Mouse (Mus musculus): ENCODE results near the gene Gm21863.
"Not testable (repeated sequence)": the region's sequence is repeated elsewhere in the genome, so short reads cannot be mapped to it uniquely, and the experiment has no call there.

The Gm21863 gene

DNA sequence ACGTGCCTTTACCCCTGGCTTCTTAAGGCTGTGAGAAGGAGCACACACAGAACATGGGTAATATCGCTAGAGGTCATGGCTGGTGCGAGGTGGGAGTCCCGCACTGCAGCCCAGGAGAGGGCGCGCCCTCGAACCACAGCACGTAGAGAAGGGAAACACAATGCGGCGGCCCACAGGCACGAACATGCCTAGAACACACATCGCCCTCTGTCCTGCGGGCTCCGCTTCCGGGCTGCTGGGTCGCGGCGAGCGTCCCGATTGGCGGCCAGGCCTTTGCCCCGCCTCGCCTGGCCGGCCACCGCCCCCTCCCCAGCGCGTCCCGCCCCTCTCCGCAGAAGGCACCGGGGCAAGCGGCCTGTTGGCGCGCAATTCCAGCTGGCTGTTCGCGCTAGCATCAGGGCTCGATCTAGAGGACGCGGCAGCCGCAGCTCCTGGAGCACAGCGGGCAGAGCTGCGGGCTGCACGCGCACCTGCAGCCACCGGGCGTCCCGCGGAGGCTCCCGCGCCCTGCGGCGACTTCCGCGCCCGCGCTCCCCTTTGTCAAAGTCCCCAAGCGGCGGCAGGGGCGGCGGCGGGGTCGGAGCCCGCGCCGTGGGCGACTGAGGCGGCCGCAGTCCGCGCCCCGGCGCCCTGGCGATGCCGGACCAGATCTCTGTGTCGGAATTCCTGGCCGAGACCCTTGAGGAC is at the start of gene Gm21863:
TSS of gene Gm21863 (plus strand) at position 637 of the 687 bp plus-strand sequence.
- DNase-seq (ENCODE audit: low spot score in 2 of 2): not testable (repeated sequence)

DNA sequence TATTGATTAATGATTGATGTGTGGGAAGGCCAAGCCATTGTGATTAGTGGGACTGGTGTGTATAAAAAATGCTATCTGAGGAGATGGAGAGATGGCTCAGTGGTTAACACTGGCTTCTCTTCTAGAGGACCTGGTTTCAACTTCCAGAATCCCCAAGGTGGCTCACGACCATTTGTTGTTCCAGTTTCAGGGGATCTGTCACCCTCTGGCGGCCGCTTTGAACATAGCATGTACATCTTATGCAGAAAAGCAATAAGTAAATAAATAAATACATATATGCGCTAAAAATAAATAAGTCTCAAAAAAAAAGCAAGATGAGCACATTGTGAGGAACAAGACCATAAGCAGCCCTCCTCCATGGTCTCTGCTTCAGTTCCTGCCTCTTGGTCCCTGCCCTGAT is 26.3 kb upstream of the Gm21863 start:
- DNase-seq (ENCODE audit: low spot score in 2 of 2): not testable (repeated sequence)

All from right cerebral cortex, adult 2 months (tissue).